Mouse (Mus musculus) bone marrow macrophage, adult 2 months (primary cell): Measurements from ENCODE around the gene Polr3b. TPM values are rescaled to one million over a fixed set of nuclear protein-coding genes. Genes with fewer than 3 reads are reported as not detected.

ENCODE experiments used
- H3K27ac ChIP-seq: 2 replicates; pipeline ENCODE4 v1.5.1; 2012; ENCODE audit warnings: low read depth, low read length; ENCODE audit not compliant: insufficient read depth
- H3K4me1 ChIP-seq: 2 replicates; pipeline ENCODE4 v1.6.1; 2012; ENCODE audit warnings: low read length; ENCODE audit not compliant: control insufficient read depth, insufficient read depth
- H3K4me3 ChIP-seq: 2 replicates; pipeline ENCODE4 v1.5.1; 2012; ENCODE audit warnings: mild to moderate bottlenecking, low read length, moderate library complexity; ENCODE audit not compliant: insufficient read depth
- CTCF ChIP-seq: IDR thresholded peaks from 2 replicates; pipeline ENCODE4 v1.5.1; 2012; ENCODE audit warnings: low read depth, mild to moderate bottlenecking, low read length, moderate library complexity
- POLR2A ChIP-seq: IDR thresholded peaks from 2 replicates; pipeline ENCODE4 v1.6.1; 2012; ENCODE audit warnings: mild to moderate bottlenecking, low read depth, low read length, borderline replicate concordance
- polyA plus RNA-seq: library from polyadenylated mRNA; stranded (reverse); fragments of >200 nt; gene quantifications from 2 replicates; pipeline ENCODE4 v1.2.4, GENCODE M21; 2012; ENCODE audit not compliant: missing spikeins, insufficient read depth, insufficient read length

Gene Polr3b
- 11.1 and 15.4 TPM in 2 replicates for polyA plus RNA-seq

DNA sequence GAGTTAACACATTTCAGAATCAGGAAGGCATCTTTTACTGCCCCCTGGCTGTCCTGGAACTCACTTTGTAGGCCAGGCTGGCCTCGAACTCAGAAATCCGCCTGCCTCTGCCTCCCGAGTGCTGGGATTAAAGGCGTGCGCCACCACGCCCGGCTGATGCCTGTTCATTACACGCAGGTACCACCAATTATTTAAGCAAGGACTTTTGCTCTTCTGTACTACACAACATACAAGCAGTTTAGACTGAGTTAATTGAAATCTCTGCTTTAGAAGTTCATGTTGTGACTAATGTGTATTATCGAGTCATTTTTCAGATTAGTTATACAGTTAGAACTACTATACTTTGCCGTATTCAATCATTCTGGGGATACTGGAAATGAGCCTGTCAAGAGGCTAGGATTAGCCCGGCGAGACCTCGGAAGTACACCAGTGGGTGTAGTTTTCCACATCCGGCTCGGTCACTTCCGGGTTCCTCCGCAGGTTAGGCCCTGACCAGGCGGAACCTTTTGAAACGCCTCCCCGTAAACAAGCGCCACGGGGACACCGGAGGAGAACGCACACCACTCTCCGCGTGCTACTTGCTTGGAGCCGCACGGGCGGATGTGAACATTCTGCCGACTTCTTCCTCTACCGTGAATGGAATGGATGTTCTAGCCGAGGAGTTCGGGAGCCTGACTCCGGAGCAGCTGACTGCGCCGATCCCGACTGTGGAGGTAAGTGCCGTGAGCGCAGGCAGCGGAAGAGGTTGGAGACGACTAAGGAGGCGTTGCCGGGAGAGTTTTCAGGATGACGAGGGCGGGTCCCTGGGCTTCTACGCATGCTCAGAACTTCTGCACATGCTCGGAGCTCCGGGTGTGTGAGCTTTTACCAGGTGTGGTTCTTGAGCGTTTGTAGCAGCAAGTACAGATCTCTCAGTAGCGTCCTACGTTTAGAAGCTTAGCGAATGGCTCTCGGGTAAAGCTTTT is at the start of gene Polr3b:
Gene Polr3b (plus strand): TSS at position 467 of the 965 bp plus-strand sequence.
- Histone ChIP-seq H3K4me3 (peak within 1 kb of the TSS; percentile 83), H3K4me1 (peaks cover 9% of the 10 kb centered on the region), H3K27ac (peak within 1 kb of the TSS; percentile 83)
- 0 out of 2 replicates have a peak, but pooled peaks have one; percentile 13 for TF ChIP-seq CTCF
- TF ChIP-seq POLR2A: peak; percentile 23; the same call in 1 of the 2 replicates

- TF ChIP-seq CTCF (no peak), POLR2A (no peak)
- H3K27ac ChIP-seq: peak overlapping the region; percentile 85
- peaks cover 47% of the 10 kb centered on the region for H3K4me1 ChIP-seq
These were observed 48.2 kb upstream of the Polr3b start for GRCm38 (mm10) chr10:84573671-84574420.

DNA sequence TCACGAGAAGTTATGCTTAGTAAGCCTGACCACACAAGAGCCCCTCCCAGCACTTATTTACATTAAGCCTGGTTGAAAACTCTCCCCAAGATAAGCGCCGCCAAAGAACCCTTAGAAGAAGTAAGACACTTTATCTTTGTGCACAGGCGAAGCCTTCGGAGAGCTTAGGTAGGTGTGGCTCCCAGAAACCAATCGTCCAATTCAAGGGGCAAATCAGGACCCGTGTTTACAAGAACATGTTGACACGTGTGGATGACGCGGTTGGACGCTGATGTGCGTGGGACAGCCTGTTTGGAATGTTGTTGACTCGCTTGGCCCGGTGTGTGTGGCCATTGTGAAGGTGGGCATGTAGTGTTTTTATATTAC is 46.1 kb upstream of the Polr3b start:
- peaks cover 45% of the 10 kb centered on the region for H3K4me1 ChIP-seq
- H3K27ac ChIP-seq: peak overlapping the region; percentile 27
- H3K4me3 ChIP-seq: peak overlapping the region; percentile 76
- TF ChIP-seq POLR2A (no peak), CTCF (no peak)

More at GRCm38 (mm10) chr10:84573671-84574420, 48.2 kb upstream of the Polr3b start:
- no peak overlapping the region for H3K4me3 ChIP-seq

DNA sequence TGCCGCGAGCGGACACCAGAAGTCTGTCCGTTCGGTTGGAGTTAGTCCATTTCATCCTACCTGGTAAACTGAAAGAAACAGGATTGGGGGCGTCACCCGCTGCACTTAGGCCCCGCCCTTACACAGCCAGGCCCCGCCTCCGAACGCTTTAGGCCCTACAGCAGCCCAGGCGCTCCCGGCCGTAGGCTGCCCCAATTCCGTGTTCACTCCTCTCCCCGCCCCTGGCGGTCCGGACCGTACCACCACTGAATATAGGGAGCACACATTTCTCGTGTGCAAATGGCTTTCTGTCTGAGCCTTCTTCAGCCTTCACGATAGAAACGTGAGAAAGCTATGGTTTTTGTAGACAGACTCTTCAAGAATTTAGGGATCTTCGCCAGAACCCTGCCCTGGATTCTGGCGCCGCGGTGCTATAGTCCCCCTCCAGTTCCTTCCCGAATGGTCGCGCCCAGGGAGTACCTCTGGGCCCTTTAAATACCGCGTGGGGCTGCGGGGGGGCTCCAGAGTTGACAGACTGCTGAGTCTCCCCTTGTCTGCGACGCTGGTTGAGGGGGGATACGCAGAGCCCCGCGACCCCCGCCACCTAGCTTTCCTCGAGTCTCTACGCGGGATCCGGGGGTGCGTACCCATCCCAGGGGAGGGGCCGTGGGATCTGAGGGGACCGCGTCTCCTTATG is 45.6 kb upstream of the Polr3b start, which contains the start of gene Tcp11l2:
Gene Tcp11l2 (plus strand): TSS at position 232 of the 676 bp plus-strand sequence.
- TF ChIP-seq POLR2A (no peak), CTCF (no peak)
- peak within 1 kb of the TSS; percentile 67 for H3K27ac ChIP-seq
- H3K4me1 ChIP-seq: peaks cover 43% of the 10 kb centered on the region
- H3K4me3 ChIP-seq: peak within 1 kb of the TSS; percentile 76

GRCm38 (mm10) chr10:84577071-84577727 is 44.9 kb upstream of the Polr3b start:
- no peak for TF ChIP-seq POLR2A
- no peak for TF ChIP-seq CTCF
- peak overlapping the region; percentile 67 for H3K27ac ChIP-seq
- H3K4me3 ChIP-seq: peak overlapping the region; percentile 76
- peaks cover 37% of the 10 kb centered on the region for H3K4me1 ChIP-seq

GRCm38 (mm10) chr10:84578738-84579137 is 43.4 kb upstream of the Polr3b start:
- TF ChIP-seq CTCF: no peak
- TF ChIP-seq POLR2A: no peak
- H3K4me1 ChIP-seq: peaks cover 28% of the 10 kb centered on the region
- no peak overlapping the region for H3K27ac ChIP-seq
- H3K4me3 ChIP-seq: no peak overlapping the region

GRCm38 (mm10) chr10:84579527-84579926 is 42.6 kb upstream of the Polr3b start:
- Histone ChIP-seq H3K4me1 (peaks cover 29% of the 10 kb centered on the region), H3K4me3 (no peak overlapping the region)
- TF ChIP-seq POLR2A (no peak), CTCF (no peak)

DNA sequence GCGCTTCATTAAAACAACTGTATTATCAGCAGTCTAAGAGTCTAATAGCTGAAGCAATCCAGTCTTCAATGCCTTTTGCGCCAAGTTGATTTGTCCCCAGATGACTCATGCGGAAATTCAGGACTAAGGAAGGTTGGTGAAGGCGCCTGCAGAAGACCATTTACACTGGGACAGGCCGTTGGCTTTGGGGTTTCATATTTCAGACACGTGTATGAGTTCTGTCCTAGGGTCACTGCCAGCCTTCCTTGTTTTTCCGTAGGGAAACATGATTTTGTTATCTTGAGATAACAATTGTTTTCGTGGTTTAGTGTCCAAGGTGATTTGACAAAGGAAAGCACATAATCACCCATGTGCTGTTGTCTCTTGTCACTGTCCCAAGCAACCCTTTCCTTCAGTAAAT is 40.9 kb upstream of the Polr3b start:
- Histone ChIP-seq H3K4me1 (peaks cover 35% of the 10 kb centered on the region), H3K27ac (no peak overlapping the region), H3K4me3 (no peak overlapping the region)
- no peak for TF ChIP-seq CTCF
- TF ChIP-seq POLR2A: no peak

More at GRCm38 (mm10) chr10:84579527-84579926, 42.6 kb upstream of the Polr3b start:
- no peak overlapping the region for H3K27ac ChIP-seq
